Mouse (Mus musculus): Measurements from ENCODE around the gene Bri3. TPM values are rescaled to one million over a fixed set of nuclear protein-coding genes. Genes with fewer than 3 reads are reported as not detected.

The Bri3 gene
- total and polyA plus RNA-seq, 3 experiments, result 21.6 to 40.5 TPM; not detected in 1

DNA sequence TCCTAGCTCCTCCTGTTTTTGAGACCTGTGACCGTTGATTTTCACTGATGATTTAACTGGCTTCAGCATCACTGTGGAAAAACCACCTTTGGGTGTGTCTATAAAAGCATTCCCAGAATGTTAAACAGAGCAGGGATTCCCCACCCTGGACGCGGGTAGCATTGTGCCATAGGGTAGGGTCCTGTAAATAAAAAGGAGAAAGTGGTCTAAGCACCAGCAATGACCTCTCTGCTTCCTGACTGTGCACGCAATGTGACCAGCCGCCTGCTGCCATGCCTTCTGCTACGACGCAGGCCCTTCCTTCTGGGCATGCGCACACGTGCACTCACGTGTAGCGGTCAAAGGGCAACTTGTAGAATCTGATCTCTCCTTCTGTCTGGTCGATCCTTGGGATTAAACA lies 174.2 kb downstream of the Bri3 start:
- Histone ChIP-seq H3K9me3 (replicated peaks; ENCODE audit: insufficient read depth, low read length) (no peaks in the 10 kb centered on the region), H3K79me2 (ENCODE audit: control insufficient read depth, insufficient read depth, low read length, poor library complexity) (no peaks in the 10 kb centered on the region), H3K27me3 (ENCODE audit: control insufficient read depth in 1 of 2, insufficient read depth in 2 of 2, low read length in 2 of 2) (no peaks in the 10 kb centered on the region), H3K36me3 (ENCODE audit: control insufficient read depth in 1 of 2, insufficient read depth in 2 of 2, low read length in 2 of 2) (no peaks in the 10 kb centered on the region), H3K27ac (ENCODE audit: control insufficient read depth, low read depth, low read length) (no peak overlapping the region), H3K4me1 (ENCODE audit: control insufficient read depth in 1 of 2, insufficient read depth in 2 of 2, low read length in 2 of 2) (no peaks in the 10 kb centered on the region), H3K9ac (ENCODE audit: control insufficient read depth, low read depth, low read length, poor library complexity, severe bottlenecking) (no peak overlapping the region), H3K4me3 (ENCODE audit: control insufficient read depth in 1 of 2, insufficient read depth in 1 of 2, low read depth in 2 of 2, low read length in 2 of 2) (no peak overlapping the region)
- TF ChIP-seq KAT2A (conservative IDR thresholded peaks at IDR 0.05; ENCODE audit: low read depth, low read length) (no peak), RAD21 (IDR thresholded peaks at IDR 0.05; ENCODE audit: low read depth, low read length) (no peak), GATA1 (IDR thresholded peaks at IDR 0.05; ENCODE audit: low read depth, low read length) (no peak), E2F4 (IDR thresholded peaks at IDR 0.05; ENCODE audit: borderline replicate concordance, low read depth, low read length) (no peak), MYC (IDR thresholded peaks at IDR 0.05; ENCODE audit: low read depth, low read length) (no peak), ZMIZ1 (IDR thresholded peaks at IDR 0.05; ENCODE audit: low read depth, low read length) (no peak)
- no peak for DNase-seq (ENCODE audit: low read depth, low spot score)

DNA sequence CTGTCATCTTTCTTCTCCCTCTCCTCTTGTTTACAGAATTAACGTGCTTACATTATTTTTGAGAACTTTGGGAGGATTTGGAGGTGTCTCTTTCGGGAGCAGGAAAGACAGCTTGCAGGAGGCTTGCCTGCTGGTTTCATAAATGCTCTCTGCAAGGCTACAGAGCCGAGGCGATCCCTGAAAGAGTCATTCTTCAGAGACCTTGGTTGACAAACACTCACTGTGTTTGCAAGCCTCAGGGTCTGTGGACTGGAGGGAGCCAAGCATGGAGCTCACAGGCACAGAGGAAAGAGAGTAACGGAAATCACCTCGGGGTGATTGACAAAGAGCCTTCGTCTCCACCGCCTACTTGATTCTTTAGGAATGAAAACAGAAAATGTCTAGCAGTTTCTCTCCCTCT lies 175.8 kb downstream of the Bri3 start:
- H3K4me1 ChIP-seq (ENCODE audit: control insufficient read depth in 1 of 2, insufficient read depth in 2 of 2, low read length in 2 of 2), result no peaks in the 10 kb centered on the region
- H3K27me3 ChIP-seq (ENCODE audit: control insufficient read depth in 1 of 2, insufficient read depth in 2 of 2, low read length in 2 of 2), result no peaks in the 10 kb centered on the region

DNA sequence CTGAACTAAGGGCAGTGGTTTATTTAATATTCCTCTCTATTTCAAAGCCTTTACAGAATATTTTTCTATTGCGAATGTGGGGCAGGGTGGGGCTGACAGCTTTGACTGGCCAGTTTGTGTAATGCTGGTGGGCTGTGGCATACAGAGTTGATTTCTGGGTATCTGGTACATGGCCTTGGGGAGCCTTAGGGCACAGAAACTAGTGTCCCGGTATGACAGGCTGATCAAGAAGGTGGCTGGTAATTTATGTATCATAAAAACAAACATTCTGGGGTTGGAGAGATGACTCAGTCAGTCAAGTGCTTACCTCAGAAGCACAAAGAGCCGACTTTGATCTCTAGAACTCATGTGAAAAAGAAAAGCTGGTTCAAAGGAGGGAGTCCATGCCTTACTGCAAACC lies 182.5 kb downstream of the Bri3 start:
- Histone ChIP-seq H3K9me3 (replicated peaks; ENCODE audit: insufficient read depth, low read length) (no peaks in the 10 kb centered on the region), H3K36me3 (ENCODE audit: control insufficient read depth in 1 of 2, insufficient read depth in 2 of 2, low read length in 2 of 2) (no peaks in the 10 kb centered on the region), H3K4me3 (ENCODE audit: control insufficient read depth in 1 of 2, insufficient read depth in 1 of 2, low read depth in 2 of 2, low read length in 2 of 2) (no peak overlapping the region), H3K27ac (ENCODE audit: control insufficient read depth, low read depth, low read length) (no peak overlapping the region), H3K4me1 (ENCODE audit: control insufficient read depth in 1 of 2, insufficient read depth in 2 of 2, low read length in 2 of 2) (no peaks in the 10 kb centered on the region), H3K27me3 (ENCODE audit: control insufficient read depth in 1 of 2, insufficient read depth in 2 of 2, low read length in 2 of 2) (no peaks in the 10 kb centered on the region), H3K9ac (ENCODE audit: control insufficient read depth, low read depth, low read length, poor library complexity, severe bottlenecking) (no peak overlapping the region), H3K79me2 (ENCODE audit: control insufficient read depth, insufficient read depth, low read length, poor library complexity) (no peaks in the 10 kb centered on the region)
- no peak for TF ChIP-seq BHLHE40 (IDR thresholded peaks at IDR 0.05; ENCODE audit: borderline replicate concordance, low read depth, low read length)
- no peak for TF ChIP-seq JUND (IDR thresholded peaks at IDR 0.05; ENCODE audit: low read depth, low read length)
- no peak for TF ChIP-seq HCFC1 (IDR thresholded peaks at IDR 0.05; ENCODE audit: low read depth, low read length)
- TF ChIP-seq MEF2A (IDR thresholded peaks at IDR 0.05; ENCODE audit: extremely low read depth, insufficient replicate concordance, low read depth, low read length, poor library complexity, severe bottlenecking), result no peak
- TF ChIP-seq RAD21 (IDR thresholded peaks at IDR 0.05; ENCODE audit: low read depth, low read length), result no peak
- TF ChIP-seq MAFK (IDR thresholded peaks at IDR 0.05; ENCODE audit: borderline replicate concordance, low read depth, low read length), result no peak
- DNase-seq (ENCODE audit: low read depth, low spot score), result no peak

More for the DNA sequence above, 175.8 kb downstream of the Bri3 start:
- no peaks in the 10 kb centered on the region for H3K36me3 ChIP-seq (ENCODE audit: control insufficient read depth in 1 of 2, insufficient read depth in 2 of 2, low read length in 2 of 2)
- no peaks in the 10 kb centered on the region for H3K9me3 ChIP-seq (replicated peaks; ENCODE audit: insufficient read depth, low read length)
- TF ChIP-seq MXI1 (IDR thresholded peaks at IDR 0.05; ENCODE audit: low read depth, low read length) (no peak), ZKSCAN1 (IDR thresholded peaks at IDR 0.05; ENCODE audit: low read depth, low read length) (no peak), USF1 (IDR thresholded peaks at IDR 0.05; ENCODE audit: low read depth, low read length) (no peak), GATA1 (IDR thresholded peaks at IDR 0.05; ENCODE audit: low read depth, low read length) (no peak), SIN3A (IDR thresholded peaks at IDR 0.05; ENCODE audit: low read length) (no peak)
- H3K79me2 ChIP-seq (ENCODE audit: control insufficient read depth, insufficient read depth, low read length, poor library complexity), result no peaks in the 10 kb centered on the region
- no peak overlapping the region for H3K27ac ChIP-seq (ENCODE audit: control insufficient read depth, low read depth, low read length)
- no peak overlapping the region for H3K9ac ChIP-seq (ENCODE audit: control insufficient read depth, low read depth, low read length, poor library complexity, severe bottlenecking)
- H3K4me3 ChIP-seq (ENCODE audit: control insufficient read depth in 1 of 2, insufficient read depth in 1 of 2, low read depth in 2 of 2, low read length in 2 of 2), result no peak overlapping the region
- no peak for DNase-seq (ENCODE audit: low read depth, low spot score)
